ENCODE assay signal across 8 mouse cellular contexts in genomic region chr12:84203778-84204216, GRCm38 (mm10). TPM values are rescaled to one million over a fixed set of nuclear protein-coding genes. Genes with fewer than 3 reads are reported as not detected.
DNase-seq lines count a peak whose midpoint lies in the region; ATAC-seq lines count a peak whose summit lies in the region.

No protein-coding gene starts in this region.

- peaks cover 67% of the 10 kb centered on the region for H3K4me1 ChIP-seq in heart, embryonic 16.5 days (ENCODE audit: control insufficient read depth, insufficient read depth, low read length)
- peaks cover 91% of the 10 kb centered on the region for H3K4me1 ChIP-seq in liver, embryonic 16.5 days (ENCODE audit: control insufficient read depth, low read depth, low read length)

- H3K36me3 ChIP-seq in heart, embryonic 16.5 days (ENCODE audit: control insufficient read depth, insufficient read depth) = no peaks in the 10 kb centered on the region
- H3K36me3 ChIP-seq in liver, embryonic 16.5 days (ENCODE audit: control insufficient read depth, insufficient read depth) = no peaks in the 10 kb centered on the region

- H3K27me3 ChIP-seq in heart, embryonic 16.5 days (ENCODE audit: control insufficient read depth, insufficient read depth, low read length) = no peaks in the 10 kb centered on the region
- no peaks in the 10 kb centered on the region for H3K27me3 ChIP-seq in liver, embryonic 16.5 days (ENCODE audit: control insufficient read depth, insufficient read depth, low read depth, low read length)

- H3K27ac ChIP-seq in heart, embryonic 16.5 days (ENCODE audit: low read length) = peak overlapping the region; percentile 14; the same call in 1 of the 2 replicates
- peak overlapping the region; percentile 100 for H3K27ac ChIP-seq in liver, embryonic 16.5 days (ENCODE audit: low read length)

- H3K4me2 ChIP-seq in heart, embryonic 16.5 days (ENCODE audit: low read depth, low read length) = no peak overlapping the region
- H3K4me2 ChIP-seq in liver, embryonic 16.5 days (ENCODE audit: low read depth, low read length) = peak overlapping the region; percentile 79

- no peak overlapping the region for H3K4me3 ChIP-seq in heart, embryonic 16.5 days (ENCODE audit: low read length)
- peak overlapping the region; percentile 54 for H3K4me3 ChIP-seq in liver, embryonic 16.5 days (ENCODE audit: low read depth, low read length)

- 0 out of 2 replicates have a peak overlapping the region, but pooled peaks have one; percentile 42 for H3K9ac ChIP-seq in heart, embryonic 16.5 days (ENCODE audit: low read length)
- peak overlapping the region; percentile 81 for H3K9ac ChIP-seq in liver, embryonic 16.5 days (ENCODE audit: low read depth, low read length)

- no peaks in the 10 kb centered on the region for H3K9me3 ChIP-seq in heart, embryonic 16.5 days (replicated peaks; ENCODE audit: control insufficient read depth, low read length)
- H3K9me3 ChIP-seq in liver, embryonic 16.5 days (replicated peaks; ENCODE audit: control insufficient read depth, low read length) = no peaks in the 10 kb centered on the region

- ATAC-seq in heart, embryonic 16.5 days (replicated peaks; ENCODE audit: extremely low read depth, insufficient read depth, low FRiP score) = no peak
- peak; percentile 70 for ATAC-seq in common myeloid progenitor, adult 5-6 weeks (replicated peaks; ENCODE audit: low read depth, poor library complexity, severe bottlenecking)
- peak; percentile 87 for ATAC-seq in liver, embryonic 16.5 days (ENCODE audit: low read depth)
- no peak for ATAC-seq in monocyte, adult 5-6 weeks (replicated peaks; ENCODE audit: insufficient number of reproducible peaks, low FRiP score, low TSS enrichment, poor library complexity, severe bottlenecking)

- DNase-seq in heart, adult 8-10 months (ENCODE audit: low spot score) = no peak
- peak; percentile 52 to 56 for DNase-seq in B cell, adult 2 months
- no peak for DNase-seq in testis, postnatal 10 days (ENCODE audit: low spot score)
- no peak for DNase-seq in left cerebral cortex, adult 18-20 months (ENCODE audit: low spot score in 2 of 2)

- WGBS in heart, embryonic 16.5 days = 36% methylated on average over 7 of the region's 7 CpGs
- WGBS in liver, embryonic 16.5 days (ENCODE audit: insufficient replicate concordance) = 18% methylated on average over 7 of the region's 7 CpGs

RNA-seq across cellular contexts. Expression of gene Elmsan1, which starts 14.9 kb away (rescaled TPM):
- polyA plus RNA-seq in heart, embryonic 16.5 days (2015; fragmentation: Nextera tagmentation; extraction: Ambion mirVana) = 7.1 and 7.5 TPM in 2 replicates
- 10 to 100 TPM; 13.1 to 17.5 (median 14.5) TPM for total RNA-seq in heart, adult 8-10 months (2022)
- 13.0 and 15.1 TPM in 2 replicates for total RNA-seq in common myeloid progenitor, adult 5-6 weeks (2017)
- polyA plus RNA-seq in liver, embryonic 16.5 days (2015; fragmentation: Nextera tagmentation; extraction: Ambion mirVana) = 6.9 and 7.8 TPM in 2 replicates
- total RNA-seq in monocyte, adult 5-6 weeks (2017) = 21.6 to 42.4 TPM (median 28.2 TPM) in 3 replicates
- total RNA-seq in left cerebral cortex, adult 18-20 months (2021) = 10 to 100 TPM; 18.2 to 19.8 TPM

RNA-seq across cellular contexts. Expression of gene Pnma1, which starts 55.5 kb away (rescaled TPM):
- polyA plus RNA-seq in heart, embryonic 16.5 days (2015; fragmentation: Nextera tagmentation; extraction: Ambion mirVana) = 0.59 and 0.60 TPM in 2 replicates
- total RNA-seq in heart, adult 8-10 months (2022) = under 1 TPM in 2 of 4 experiments, not detected in 2; 0.11 TPM
- 0.58 and 0.64 TPM in 2 replicates for total RNA-seq in common myeloid progenitor, adult 5-6 weeks (2017)
- 0.12 and 0.14 TPM in 2 replicates for polyA plus RNA-seq in liver, embryonic 16.5 days (2015; fragmentation: Nextera tagmentation; extraction: Ambion mirVana)
- 0.78 to 3.5 TPM in 2 of 3 replicates, not detected in the other for total RNA-seq in monocyte, adult 5-6 weeks (2017)
- total RNA-seq in left cerebral cortex, adult 18-20 months (2021) = 1 to 10 TPM; 4.2 to 6.9 TPM

Comparison
In these comparisons a context has a peak if more than half of its experiments do, and no peak if none do; other contexts are left out.
1. ATAC-seq: peak in common myeloid progenitor, adult 5-6 weeks (single experiment) and liver, embryonic 16.5 days (single experiment); none in heart, embryonic 16.5 days (single experiment) and monocyte, adult 5-6 weeks (single experiment).
2. DNase-seq: peak in B cell, adult 2 months (2 of 2); none in heart, adult 8-10 months (single experiment), testis, postnatal 10 days (single experiment) and left cerebral cortex, adult 18-20 months (0 of 2).